Mouse (Mus musculus) layer of hippocampus, adult 9-10 months (tissue): ENCODE results near the gene Pear1.

Experiments used
- DNase-seq: peaks from one replicate; pipeline ENCODE4 v3.0.0; 2022; ENCODE audit warnings: low spot score

The Pear1 gene

DNA sequence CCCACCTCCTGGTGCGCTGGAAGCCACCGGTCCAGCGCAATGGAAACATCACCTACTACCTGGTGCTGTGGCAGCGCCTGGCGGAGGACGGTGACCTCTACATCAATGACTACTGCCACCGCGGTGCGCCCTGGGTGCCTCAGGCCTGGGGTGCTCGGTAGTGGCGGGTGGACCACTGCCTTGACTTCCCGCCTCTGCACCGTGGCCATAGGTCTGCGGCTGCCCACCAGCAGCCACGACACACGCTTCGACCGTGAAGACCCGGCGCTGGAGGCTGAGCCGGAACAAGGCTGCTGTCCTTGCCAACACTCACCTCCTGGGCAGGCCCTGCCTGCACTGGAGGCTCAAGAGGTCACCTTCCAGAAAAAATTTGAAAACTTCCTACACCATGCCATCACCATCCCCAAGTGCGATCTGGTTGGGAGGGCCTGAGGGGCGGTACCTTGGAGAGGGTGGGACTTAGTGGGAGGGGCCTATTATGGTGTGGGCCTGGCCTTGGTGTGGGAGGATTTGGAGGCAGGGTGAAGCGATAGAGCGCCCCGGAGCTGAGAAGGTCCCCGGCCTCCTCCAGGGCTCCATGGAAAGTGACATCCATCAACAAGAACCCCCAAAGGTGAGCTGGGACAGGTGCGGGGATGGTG, 14.7 kb downstream of the Pear1 start:
- no peak for DNase-seq

DNA sequence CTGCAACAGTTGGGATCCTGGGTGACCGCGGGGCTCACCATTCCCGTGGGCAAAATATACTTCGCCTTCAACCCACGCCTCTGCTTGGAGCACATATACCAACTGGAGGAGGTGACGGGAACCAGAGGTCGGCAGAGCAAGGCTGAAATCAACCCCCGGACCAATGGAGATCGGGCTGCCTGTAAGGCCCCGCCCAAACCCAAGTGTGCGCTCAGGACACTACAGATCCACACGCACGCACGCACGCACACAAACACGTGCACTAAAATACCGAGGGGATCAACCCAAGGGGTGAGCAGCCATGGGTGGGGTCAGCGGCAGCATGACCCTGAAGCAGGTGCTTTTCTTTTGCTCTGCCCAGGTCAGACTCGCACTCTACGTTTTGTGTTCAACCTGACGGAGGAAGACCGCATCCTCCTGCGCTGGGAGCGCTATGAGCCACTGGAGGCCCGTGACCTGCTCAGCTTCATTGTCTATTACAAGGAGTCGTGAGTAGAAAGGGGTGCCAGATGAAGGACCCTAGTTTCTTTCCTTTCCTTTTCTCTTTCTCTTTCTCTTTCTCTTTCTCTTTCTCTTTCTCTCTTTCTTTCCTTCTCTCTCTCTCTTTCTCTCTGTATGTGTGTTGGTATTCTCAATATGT, 19.9 kb downstream of the Pear1 start:
- no peak for DNase-seq

- DNase-seq: no peak
These were observed 22.4 kb downstream of the Pear1 start for GRCm38 (mm10) chr3:87801681-87802080.

DNA sequence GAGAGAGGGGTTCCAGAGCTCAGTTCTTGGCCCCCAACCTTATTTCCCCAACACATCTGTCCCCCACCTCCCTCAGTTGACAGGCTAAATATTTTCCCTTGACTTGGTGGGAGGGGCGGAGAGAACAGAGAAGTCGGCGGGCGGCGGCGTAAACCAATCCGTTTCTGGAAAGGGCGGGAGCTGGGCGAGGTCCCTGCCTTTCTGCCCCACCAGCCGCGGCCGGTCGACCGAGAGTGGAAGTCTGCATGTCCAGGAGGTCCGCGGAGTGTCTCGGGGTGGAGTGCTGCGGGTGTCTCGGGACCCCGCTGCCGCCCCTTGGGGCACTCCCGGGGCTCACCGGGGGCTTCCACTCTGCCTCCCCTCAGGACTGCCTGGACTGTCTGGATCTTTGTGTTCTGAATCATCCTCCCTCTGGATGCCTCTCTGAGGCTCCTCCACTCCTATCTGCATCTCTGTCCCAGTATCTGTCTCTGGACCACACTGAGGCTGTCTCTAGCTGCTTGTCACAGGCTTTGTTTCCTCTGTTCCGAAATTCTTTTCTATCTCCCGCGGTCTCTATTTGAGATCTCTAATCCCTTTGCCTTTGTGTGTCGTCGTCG, 27.3 kb downstream of the Pear1 start, which contains the start of gene Insrr:
Gene Insrr, plus strand, starts transcription at position 216 of the 599 bp plus-strand sequence.
- no peak for DNase-seq

DNA sequence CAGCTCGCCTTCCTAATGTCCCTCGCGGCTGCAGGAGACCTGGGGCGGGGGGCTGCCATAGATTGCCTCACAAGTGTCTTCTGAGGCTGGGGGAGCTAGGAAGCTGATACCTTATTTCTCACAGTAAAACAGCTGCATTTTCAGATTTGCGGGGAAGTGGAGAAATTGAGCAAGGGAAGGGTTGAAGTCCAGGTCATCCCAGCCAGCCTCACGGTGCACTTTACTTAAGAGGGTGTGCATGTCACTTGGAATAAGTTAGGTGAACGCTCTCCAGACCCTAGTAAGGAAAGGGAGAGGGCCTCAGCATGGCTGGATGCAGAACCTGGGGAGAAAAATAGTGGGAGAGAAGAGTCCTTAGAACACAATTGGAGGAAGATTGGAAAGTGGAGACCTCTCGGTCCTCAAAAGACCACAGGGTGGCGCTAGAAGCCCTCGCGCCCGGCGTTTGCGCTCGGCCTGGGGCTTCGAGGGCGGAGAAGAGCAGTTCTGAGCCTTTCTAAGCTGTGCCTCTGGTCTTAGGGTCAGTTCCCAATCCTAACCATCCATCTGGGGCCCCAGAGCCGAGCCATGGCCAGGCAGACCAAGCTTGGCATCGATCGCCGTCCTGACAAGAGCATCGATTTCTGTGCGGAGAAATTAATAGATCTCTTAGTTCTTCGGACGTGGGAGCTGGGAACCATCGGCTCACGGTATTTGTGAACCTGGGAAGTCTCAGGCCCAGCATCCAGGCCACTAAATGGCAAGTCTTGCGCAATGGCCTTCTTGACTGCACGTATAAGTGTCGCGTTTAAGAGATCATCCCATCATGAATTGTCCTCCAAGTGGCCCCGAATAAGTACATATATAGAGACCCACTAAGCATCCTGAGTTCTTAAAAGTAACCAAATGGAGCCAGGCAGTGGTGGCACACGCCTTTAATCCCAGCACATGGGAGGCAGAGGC, 28.5 kb downstream of the Pear1 start:
- no peak for DNase-seq

- DNase-seq: no peak
These were observed 29.2 kb downstream of the Pear1 start, which contains the start of gene Ntrk1 for GRCm38 (mm10) chr3:87794922-87795325. Ntrk1 (minus strand) TSS chr3:87795162.

- DNase-seq: no peak
These were observed 34.3 kb downstream of the Pear1 start for GRCm38 (mm10) chr3:87789768-87790167.

GRCm38 (mm10) chr3:87789248-87789647, 34.9 kb downstream of the Pear1 start:
- no peak for DNase-seq

GRCm38 (mm10) chr3:87785626-87786214, 38.4 kb downstream of the Pear1 start:
- DNase-seq: no peak

DNA sequence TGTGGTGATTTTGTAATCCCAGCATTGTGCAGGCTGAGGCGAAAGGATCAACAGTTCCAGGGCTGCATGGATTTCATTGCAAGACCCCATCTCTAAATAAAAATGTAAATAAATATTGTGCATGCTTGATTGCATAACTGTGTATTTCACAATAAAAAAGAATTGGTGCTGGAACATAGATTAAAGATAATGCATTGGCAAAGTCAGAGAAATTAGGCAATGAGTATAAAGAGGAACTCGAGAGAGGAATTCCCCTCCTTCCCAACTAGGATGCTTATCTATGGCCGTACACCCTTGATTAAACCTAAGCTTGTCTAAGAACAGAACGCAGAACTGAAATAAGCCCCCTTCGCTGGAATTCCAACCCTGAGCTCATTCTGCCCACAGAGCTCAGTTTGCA, 39.0 kb downstream of the Pear1 start:
- DNase-seq: no peak

GRCm38 (mm10) chr3:87783282-87784023, 40.7 kb downstream of the Pear1 start:
- no peak for DNase-seq

GRCm38 (mm10) chr3:87779086-87779485, 45.0 kb downstream of the Pear1 start:
- DNase-seq: no peak

GRCm38 (mm10) chr3:87778283-87778682, 45.8 kb downstream of the Pear1 start:
- no peak for DNase-seq

DNA sequence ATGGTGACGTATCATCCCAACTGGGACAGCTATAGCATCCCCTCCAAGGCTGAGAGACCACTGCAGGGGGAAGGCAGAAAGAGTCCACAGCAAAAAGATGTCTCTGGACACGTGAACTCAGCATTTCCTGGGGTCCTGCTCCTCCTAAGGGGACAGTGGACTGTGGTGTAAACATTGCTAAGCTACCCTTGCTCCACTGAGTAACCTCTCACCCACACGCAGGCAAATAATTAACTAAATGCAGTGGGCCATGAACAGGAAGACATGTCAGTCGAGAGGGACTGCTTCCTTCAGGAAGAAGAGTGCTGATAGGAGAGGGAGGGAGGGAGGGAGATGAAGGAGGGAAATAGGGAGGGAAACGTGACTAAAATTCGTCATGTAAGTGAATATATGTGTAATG, 53.0 kb downstream of the Pear1 start:
- DNase-seq: no peak

DNA sequence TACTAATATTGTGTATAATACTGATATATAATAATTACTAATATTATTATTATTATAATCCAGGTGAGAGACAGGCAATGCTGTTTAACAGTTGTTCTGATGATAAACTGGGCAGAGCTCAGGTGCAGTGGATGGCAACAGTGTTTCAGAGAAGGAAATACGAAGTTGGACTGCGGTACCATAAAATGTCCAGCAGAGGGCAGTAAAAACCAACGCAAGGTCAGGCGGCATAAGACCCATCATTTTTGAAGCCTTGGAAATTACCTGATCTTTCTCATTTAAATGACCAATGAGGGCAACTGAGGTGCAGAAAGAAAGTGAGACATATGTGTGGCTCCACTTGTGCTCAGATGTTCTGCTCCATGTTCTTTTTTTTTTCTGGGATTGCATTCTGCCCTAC, 53.8 kb downstream of the Pear1 start:
- no peak for DNase-seq

DNA sequence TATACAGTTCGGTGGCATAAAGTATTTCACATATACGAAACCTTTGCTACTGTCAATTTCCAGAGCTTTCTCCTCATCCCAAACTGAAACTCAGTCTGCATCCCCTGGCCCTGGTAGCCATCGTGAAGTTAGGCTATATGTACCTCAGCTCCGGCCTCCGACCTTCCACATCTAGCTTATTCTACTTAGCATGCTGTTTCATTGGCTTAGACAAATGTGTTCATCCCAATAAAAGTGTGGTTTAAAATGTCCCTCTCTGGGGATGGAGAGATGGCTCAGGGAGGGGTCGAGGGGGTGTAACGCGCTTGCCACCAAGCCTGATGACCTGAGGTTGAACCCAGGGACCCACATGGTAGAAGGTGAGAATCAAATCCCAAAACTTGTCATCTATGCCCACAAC, 54.6 kb downstream of the Pear1 start:
- no peak for DNase-seq

GRCm38 (mm10) chr3:87768844-87769243, 55.3 kb downstream of the Pear1 start:
- no peak for DNase-seq

- DNase-seq: no peak
These were observed 55.7 kb downstream of the Pear1 start for GRCm38 (mm10) chr3:87768431-87768830.

DNA sequence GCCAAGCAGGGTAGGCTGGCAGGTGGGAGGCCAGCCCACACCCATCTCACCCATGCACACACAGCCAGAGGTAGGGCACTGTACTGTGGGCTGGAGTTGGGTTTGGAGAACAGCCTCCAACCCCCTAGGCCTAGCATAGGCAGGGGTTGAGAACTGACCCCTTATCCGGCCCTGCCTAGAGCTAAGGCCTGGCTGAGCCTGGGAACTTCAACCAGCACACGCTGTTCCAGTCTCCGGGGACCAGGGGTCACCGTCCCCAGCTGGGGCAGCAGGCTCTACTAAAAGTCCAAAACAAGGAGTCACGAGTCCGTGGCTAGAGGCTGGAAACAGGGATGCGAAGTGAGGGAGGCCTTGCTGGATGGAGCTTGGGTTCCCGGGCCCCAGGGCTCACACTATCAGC, 56.3 kb downstream of the Pear1 start:
- DNase-seq: no peak

- DNase-seq: no peak
These were observed 57.8 kb downstream of the Pear1 start for GRCm38 (mm10) chr3:87766284-87766667.

DNA sequence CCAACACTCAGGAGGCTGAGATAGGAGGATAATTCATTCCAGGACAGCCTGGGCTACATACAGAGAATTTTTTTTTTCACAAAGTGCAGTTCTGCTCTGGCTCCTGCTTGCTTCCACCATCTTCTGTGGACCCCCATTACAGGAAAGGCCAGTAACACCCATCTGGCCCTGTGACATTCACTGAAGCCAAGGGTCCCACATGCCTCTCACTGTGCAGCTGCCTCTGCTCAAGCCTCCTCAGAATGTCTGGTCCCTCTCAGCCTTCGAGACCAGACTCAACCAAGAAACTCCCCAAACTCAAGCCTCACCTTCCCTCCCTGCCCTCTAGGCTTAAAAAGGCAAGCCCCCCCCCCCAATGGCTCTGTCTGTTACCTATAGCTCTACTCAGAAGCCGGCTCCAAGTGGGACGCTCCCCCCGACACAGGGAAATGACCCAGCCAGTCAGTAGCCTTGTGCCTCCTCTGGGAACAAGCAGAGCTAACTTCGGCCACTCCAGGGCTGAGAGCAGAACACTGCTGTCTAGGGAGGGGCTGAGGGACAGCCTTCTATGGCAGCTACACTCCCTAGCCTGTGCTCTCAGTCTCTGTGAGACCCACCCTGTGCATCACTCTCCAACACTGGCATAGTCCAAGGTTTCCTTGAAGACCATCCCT, 58.3 kb downstream of the Pear1 start:
- DNase-seq: no peak
